Mouse (Mus musculus): ENCODE results near the gene Ptpn5. TPM values are rescaled to one million over a fixed set of nuclear protein-coding genes. Genes with fewer than 3 reads are reported as not detected.

Gene Ptpn5
- total RNA-seq (2021): 100 to 1,000 TPM; 171 to 187 TPM
- long read RNA-seq, experiment 1, transcript Ptpn5-201 (14 exons, 3,145 nt): major isoform, 164 of 323 reads
- long read RNA-seq, experiment 1, transcript Ptpn5-202 (14 exons, 3,137 nt): minor isoform, 9 of 323 reads
- long read RNA-seq, experiment 1, partial matches to known transcripts: 86 of 323 reads
- long read RNA-seq, experiment 1, other reads (novel, unspliced or antisense): 63 of 323 reads
- long read RNA-seq, experiment 2, transcript Ptpn5-202 (14 exons, 3,137 nt): minor isoform, 10 of 241 reads
- long read RNA-seq, experiment 2, transcript Ptpn5-201 (14 exons, 3,145 nt): major isoform, 101 of 241 reads
- long read RNA-seq, experiment 2, partial matches to known transcripts: 66 of 241 reads
- long read RNA-seq, experiment 2, other reads (novel, unspliced or antisense): 61 of 241 reads

DNA sequence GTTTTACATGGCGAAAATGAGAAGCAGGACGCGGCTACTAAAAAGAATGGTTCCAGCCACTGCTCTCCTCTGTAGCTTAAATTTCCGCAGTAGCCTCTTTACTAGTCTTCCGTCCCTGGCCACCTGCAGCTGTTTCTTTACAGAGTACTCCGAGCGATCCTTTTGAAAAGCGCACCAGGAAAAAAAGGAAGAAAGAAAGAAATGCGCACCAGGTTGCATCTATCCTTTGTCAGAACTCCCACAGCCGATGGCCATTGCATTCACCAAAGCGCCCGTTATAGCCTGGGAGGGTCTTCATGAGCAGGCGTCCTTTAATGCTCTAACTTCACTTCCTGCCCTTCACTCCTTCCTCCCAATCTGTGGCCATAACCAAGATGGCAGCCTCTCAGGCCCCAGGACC, at the start of gene Ptpn5:
Gene Ptpn5, minus strand, starts transcription at position 354 of the 400 bp plus-strand sequence.
- H3K4me3 ChIP-seq: peak within 1 kb of the TSS; percentile 85
- no peak for TF ChIP-seq CTCF (IDR thresholded peaks at IDR 0.05)
- DNase-seq (ENCODE audit: extremely low spot score in 1 of 2, low spot score in 2 of 2): no peak
- H3K27ac ChIP-seq: peak within 1 kb of the TSS; percentile 94
- intact Hi-C loops (cut with DNase I): loop anchor here (5.0 kb wide), 2 partner anchors 36 to 51 kb away; no protein-coding TSS in a partner anchor

GRCm38 (mm10) chr7:47170814-47171213, 37.3 kb upstream of the Ptpn5 start:
- intact Hi-C loops (cut with DNase I): no loop called here
- Histone ChIP-seq H3K4me3 (no peak overlapping the region), H3K27ac (no peak overlapping the region)
- no peak for TF ChIP-seq CTCF (IDR thresholded peaks at IDR 0.05)
- no peak for DNase-seq (ENCODE audit: extremely low spot score in 1 of 2, low spot score in 2 of 2)

- Histone ChIP-seq H3K4me3 (no peak overlapping the region), H3K27ac (no peak overlapping the region)
- TF ChIP-seq CTCF (IDR thresholded peaks at IDR 0.05): no peak
- intact Hi-C loops (cut with DNase I): no loop called here
- DNase-seq (ENCODE audit: extremely low spot score in 1 of 2, low spot score in 2 of 2): no peak
These were observed 31.5 kb upstream of the Ptpn5 start for GRCm38 (mm10) chr7:47165028-47165427.

DNA sequence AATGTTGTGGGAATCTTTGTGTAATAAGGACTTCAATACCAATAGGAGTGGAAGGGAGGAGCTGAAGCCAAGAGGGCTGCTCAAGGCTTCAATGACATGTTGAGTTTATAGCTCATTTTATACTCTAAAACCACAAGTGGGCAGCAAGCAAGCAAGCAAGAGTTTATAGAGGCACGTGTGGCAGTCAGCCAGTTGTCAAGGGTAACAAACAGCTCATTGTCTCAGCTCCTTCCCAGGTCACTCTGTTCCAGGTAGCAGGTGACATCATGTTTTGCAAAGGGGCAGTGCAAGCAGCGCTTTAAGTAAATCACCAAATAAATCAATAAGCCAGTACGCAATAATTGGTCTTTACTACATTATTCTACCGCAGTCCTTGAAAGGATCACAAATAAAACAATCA, 29.7 kb upstream of the Ptpn5 start:
- TF ChIP-seq CTCF (IDR thresholded peaks at IDR 0.05): no peak; the same call in 1 of the 2 replicates
- Histone ChIP-seq H3K27ac (no peak overlapping the region), H3K4me3 (no peak overlapping the region)
- intact Hi-C loops (cut with DNase I): no loop called here
- no peak for DNase-seq (ENCODE audit: extremely low spot score in 1 of 2, low spot score in 2 of 2)

GRCm38 (mm10) chr7:47158451-47158850, 25.0 kb upstream of the Ptpn5 start:
- no peak for DNase-seq (ENCODE audit: extremely low spot score in 1 of 2, low spot score in 2 of 2)
- no peak overlapping the region for H3K4me3 ChIP-seq
- H3K27ac ChIP-seq: no peak overlapping the region
- intact Hi-C loops (cut with DNase I): no loop called here
- no peak for TF ChIP-seq CTCF (IDR thresholded peaks at IDR 0.05)

- no peak overlapping the region for H3K4me3 ChIP-seq
- H3K27ac ChIP-seq: no peak overlapping the region
- no peak for TF ChIP-seq CTCF (IDR thresholded peaks at IDR 0.05)
- intact Hi-C loops (cut with DNase I): no loop called here
- no peak for DNase-seq (ENCODE audit: extremely low spot score in 1 of 2, low spot score in 2 of 2)
These were observed 24.3 kb upstream of the Ptpn5 start for GRCm38 (mm10) chr7:47157743-47158142.

DNA sequence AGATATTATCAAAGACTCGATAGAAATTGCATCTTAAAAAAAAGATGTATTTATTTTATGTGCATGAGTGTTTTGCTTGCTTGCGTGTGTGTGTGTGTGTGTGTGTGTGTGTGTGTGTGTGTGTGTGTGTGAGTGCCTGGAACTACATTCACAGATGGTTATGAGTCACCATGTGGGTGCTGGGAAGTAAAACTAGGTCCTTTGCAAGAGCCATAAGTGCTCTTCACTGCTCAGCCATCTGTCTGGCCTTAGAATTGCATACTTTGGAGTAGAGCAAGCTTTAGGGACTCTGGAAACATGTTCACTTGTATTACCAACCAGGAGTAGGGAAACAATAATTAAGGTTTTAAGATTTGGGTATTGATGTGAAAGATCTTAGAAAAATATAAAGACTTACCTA, 22.4 kb upstream of the Ptpn5 start:
- TF ChIP-seq CTCF (IDR thresholded peaks at IDR 0.05): no peak
- DNase-seq (ENCODE audit: extremely low spot score in 1 of 2, low spot score in 2 of 2): peak in 1 of 2 experiments; percentile 32
- H3K27ac ChIP-seq: no peak overlapping the region
- intact Hi-C loops (cut with DNase I): no loop called here
- H3K4me3 ChIP-seq: no peak overlapping the region

GRCm38 (mm10) chr7:47155396-47155795, 21.9 kb upstream of the Ptpn5 start:
- TF ChIP-seq CTCF (IDR thresholded peaks at IDR 0.05): peak; percentile 44
- intact Hi-C loops (cut with DNase I): no loop called here
- Histone ChIP-seq H3K27ac (no peak overlapping the region), H3K4me3 (no peak overlapping the region)
- DNase-seq (ENCODE audit: extremely low spot score in 1 of 2, low spot score in 2 of 2): no peak

- Histone ChIP-seq H3K4me3 (no peak overlapping the region), H3K27ac (no peak overlapping the region)
- DNase-seq (ENCODE audit: extremely low spot score in 1 of 2, low spot score in 2 of 2): peak; percentile 57 to 64
- intact Hi-C loops (cut with DNase I): loop anchor here (1.0 kb wide), 2 partner anchors 127 to 187 kb away; no protein-coding TSS in a partner anchor
- peak; percentile 94 for TF ChIP-seq CTCF (IDR thresholded peaks at IDR 0.05)
These were observed 17.1 kb upstream of the Ptpn5 start for GRCm38 (mm10) chr7:47150420-47151061.

DNA sequence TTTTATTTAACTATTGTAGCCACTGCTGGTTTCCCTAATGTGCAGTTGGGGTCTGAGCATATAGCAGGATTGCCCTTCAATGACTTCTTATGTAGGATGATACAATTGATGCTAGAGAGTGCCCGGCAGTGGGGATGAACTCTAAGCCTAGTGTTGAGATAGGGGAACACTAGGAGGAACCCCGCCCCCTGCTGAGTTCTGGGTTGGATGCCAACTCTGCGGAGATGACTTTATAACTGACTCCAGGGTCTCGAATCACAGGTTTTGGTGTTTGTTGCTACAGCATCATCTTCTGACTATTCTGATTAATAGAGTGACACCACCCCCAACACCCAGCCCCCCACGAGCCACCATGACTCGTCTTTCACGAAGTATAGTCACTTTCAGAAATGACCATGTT, 14.8 kb upstream of the Ptpn5 start:
- Histone ChIP-seq H3K27ac (no peak overlapping the region), H3K4me3 (no peak overlapping the region)
- intact Hi-C loops (cut with DNase I): loop anchor here (5.0 kb wide), 1 partner anchor 51 kb away; no protein-coding TSS in a partner anchor
- no peak for DNase-seq (ENCODE audit: extremely low spot score in 1 of 2, low spot score in 2 of 2)
- no peak for TF ChIP-seq CTCF (IDR thresholded peaks at IDR 0.05)

GRCm38 (mm10) chr7:47146034-47146812, 12.7 kb upstream of the Ptpn5 start:
- Histone ChIP-seq H3K4me3 (no peak overlapping the region), H3K27ac (no peak overlapping the region)
- intact Hi-C loops (cut with DNase I): loop anchor here (1.0 to 5.0 kb wide), 3 partner anchors 49 to 123 kb away; no protein-coding TSS in a partner anchor
- peak; percentile 70 for TF ChIP-seq CTCF (IDR thresholded peaks at IDR 0.05)
- DNase-seq (ENCODE audit: extremely low spot score in 1 of 2, low spot score in 2 of 2): peak; percentile 63 to 67
